Mouse (Mus musculus) R1 (cell line): ENCODE data around the gene Vmn2r17.

Experiments
- DNase-seq: peaks from one replicate; pipeline ENCODE4 v3.0.0-alpha.2; 2018; ENCODE audit warnings: low read depth, low spot score

The Vmn2r17 gene

GRCm38 (mm10) chr5:109419388-109419787 is at the start of gene Vmn2r17:
TSS of gene Vmn2r17 (plus strand) at chr5:109419688.
- no peak for DNase-seq

- DNase-seq: peak; percentile 93
Measured at GRCm38 (mm10) chr5:109466576-109467506, 47.4 kb downstream of the Vmn2r17 start.

- peak; percentile 62 for DNase-seq
Measured at GRCm38 (mm10) chr5:109506729-109507128, 87.2 kb downstream of the Vmn2r17 start.
